Comparison of ENCODE assay signal across 23 mouse cellular contexts in the genomic region with DNA sequence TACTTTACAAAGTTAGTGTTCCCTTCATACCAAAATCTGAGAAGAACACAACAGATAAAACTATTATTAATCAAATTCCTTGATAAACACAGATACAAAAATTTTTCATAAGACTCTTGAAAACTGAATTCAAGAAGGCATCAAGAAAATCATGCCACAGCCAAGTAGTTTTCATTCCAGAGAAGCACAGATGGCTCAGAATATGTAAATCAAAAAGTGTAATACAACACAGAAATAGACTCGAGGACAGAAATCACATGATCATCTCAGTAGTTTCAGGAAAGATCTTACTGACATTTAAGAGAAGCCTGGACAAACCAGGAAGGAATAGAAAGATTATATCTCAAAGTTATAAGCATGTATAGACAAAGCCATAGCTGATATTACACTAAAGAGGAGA. TPM values are rescaled to one million over a fixed set of nuclear protein-coding genes. Genes with fewer than 3 reads are reported as not detected.
DNase-seq lines count a peak whose midpoint lies in the region; ATAC-seq and TF ChIP-seq lines count a peak whose summit lies in the region.
"Had no signal": no experiment of that assay in that cellular context is flagged by ENCODE, and none has a peak within 500 bp of the region (broad histone marks: within the 10 kb centered on the region; RNA-seq: fewer than 3 reads in every experiment).

No protein-coding gene starts in this region.

- intact Hi-C loops in left cerebral cortex, adult 2 months (cut with DNase I): no loop called here

- no peak overlapping the region for H3K9ac ChIP-seq in forebrain, embryonic 14.5 days (ENCODE audit: low read length)
- H3K9ac ChIP-seq in forebrain, embryonic 11.5 days (ENCODE audit: low read length): no peak overlapping the region
- H3K9ac ChIP-seq: embryonic facial prominence, embryonic 12.5 days; forebrain, embryonic 12.5 days; forebrain, embryonic 15.5 days; forebrain, postnatal 0 days had no signal

- H3K4me3 ChIP-seq in forebrain, embryonic 14.5 days (ENCODE audit: low read depth, low read length): no peak overlapping the region
- no peak overlapping the region for H3K4me3 ChIP-seq in forebrain, embryonic 11.5 days (ENCODE audit: low read depth, low read length)
- H3K4me3 ChIP-seq in left cerebral cortex, adult 2 months: no peak overlapping the region
- H3K4me3 ChIP-seq: embryonic facial prominence, embryonic 10.5 days; embryonic facial prominence, embryonic 12.5 days; forebrain, embryonic 12.5 days; forebrain, embryonic 15.5 days had no signal

- no peak for ATAC-seq in forebrain, embryonic 14.5 days
- ATAC-seq in forebrain, embryonic 11.5 days (replicated peaks; ENCODE audit: low FRiP score): no peak
- ATAC-seq: activated CD4-positive, CD25-positive, alpha-beta regulatory T cell, adult 4 months; forebrain, embryonic 15.5 days; forebrain, postnatal 0 days; Patski had no signal

- no peaks in the 10 kb centered on the region for H3K36me3 ChIP-seq in forebrain, embryonic 14.5 days (ENCODE audit: control insufficient read depth, insufficient read depth, low read length)
- H3K36me3 ChIP-seq in forebrain, embryonic 11.5 days (ENCODE audit: control insufficient read depth, insufficient read depth, low read length): no peaks in the 10 kb centered on the region
- H3K36me3 ChIP-seq: embryonic facial prominence, embryonic 10.5 days; embryonic facial prominence, embryonic 12.5 days; forebrain, embryonic 12.5 days; forebrain, embryonic 15.5 days had no signal

- no peak overlapping the region for H3K27ac ChIP-seq in forebrain, embryonic 14.5 days (ENCODE audit: low read depth, low read length)
- no peak overlapping the region for H3K27ac ChIP-seq in forebrain, embryonic 11.5 days (ENCODE audit: low read depth, low read length)
- peak overlapping the region; percentile 42; the same call in 1 of the 2 replicates for H3K27ac ChIP-seq in left cerebral cortex, adult 2 months
- H3K27ac ChIP-seq: embryonic facial prominence, embryonic 10.5 days; embryonic facial prominence, embryonic 12.5 days; forebrain, embryonic 12.5 days; forebrain, embryonic 15.5 days had no signal

- no peaks in the 10 kb centered on the region for H3K27me3 ChIP-seq in forebrain, embryonic 14.5 days (replicated peaks; ENCODE audit: control insufficient read depth, insufficient read depth, low read length)
- H3K27me3 ChIP-seq in forebrain, embryonic 11.5 days (ENCODE audit: control insufficient read depth, insufficient read depth, low read length): no peaks in the 10 kb centered on the region
- H3K27me3 ChIP-seq: embryonic facial prominence, embryonic 12.5 days; forebrain, embryonic 12.5 days; forebrain, embryonic 15.5 days; Patski had no signal

- H3K4me2 ChIP-seq in forebrain, embryonic 14.5 days (ENCODE audit: low read length): no peak overlapping the region
- no peak overlapping the region for H3K4me2 ChIP-seq in forebrain, embryonic 11.5 days (ENCODE audit: low read depth, low read length, severe bottlenecking)
- H3K4me2 ChIP-seq: embryonic facial prominence, embryonic 12.5 days; forebrain, embryonic 12.5 days; forebrain, embryonic 15.5 days had no signal

- WGBS in forebrain, embryonic 14.5 days: 64% methylated on average over 1 of the region's 1 CpGs
- WGBS in forebrain, embryonic 11.5 days: 71% methylated on average over 1 of the region's 1 CpGs

- H3K4me1 ChIP-seq in forebrain, embryonic 14.5 days (ENCODE audit: control insufficient read depth, insufficient read depth, low read length): no peaks in the 10 kb centered on the region
- no peaks in the 10 kb centered on the region for H3K4me1 ChIP-seq in forebrain, embryonic 11.5 days (replicated peaks; ENCODE audit: control insufficient read depth, insufficient read depth, low read length)
- H3K4me1 ChIP-seq: embryonic facial prominence, embryonic 10.5 days; embryonic facial prominence, embryonic 12.5 days; forebrain, embryonic 12.5 days had no signal

- no peaks in the 10 kb centered on the region for H3K9me3 ChIP-seq in forebrain, embryonic 14.5 days (replicated peaks; ENCODE audit: control insufficient read depth, low read length)
- no peaks in the 10 kb centered on the region for H3K9me3 ChIP-seq in forebrain, embryonic 11.5 days (ENCODE audit: control insufficient read depth, low read length)
- H3K9me3 ChIP-seq: embryonic facial prominence, embryonic 12.5 days; forebrain, embryonic 12.5 days; forebrain, embryonic 15.5 days had no signal

- peak; percentile 61 for DNase-seq in forebrain, embryonic 14.5 days (ENCODE audit: low spot score)
- DNase-seq in forebrain, embryonic 11.5 days (ENCODE audit: low spot score): no peak
- no peak for DNase-seq in left cerebral cortex, adult 2 months (ENCODE audit: extremely low spot score in 1 of 2, low spot score in 2 of 2)
- no peak for DNase-seq in left cerebral cortex, adult 8-10 months (ENCODE audit: low spot score in 2 of 2)
- DNase-seq in brain, adult 2 months (ENCODE audit: low read depth, low spot score): peak; percentile 75
- peak; percentile 79 for DNase-seq in telencephalon, adult 2 months (ENCODE audit: low read depth, low spot score)
- no peak for DNase-seq in right cerebral cortex, postnatal 10 days (ENCODE audit: low spot score in 2 of 2)
- DNase-seq in adrenal gland, adult 2 months: no peak
- DNase-seq: adrenal gland, postnatal 10 days; adrenal gland, postnatal 25 days; cerebellum, adult 11 months; cerebellum, adult 18-20 months; cerebellum, adult 8-10 months; cerebellum, adult 9-11 months; cerebellum, postnatal 14 days; cerebellum, postnatal 36 days; forebrain, postnatal 0 days had no signal

- no peak for TF ChIP-seq CTCF in left cerebral cortex, adult 2 months (IDR thresholded peaks at IDR 0.05)

RNA-seq across cellular contexts. Expression of gene Sypl, which starts 32.6 kb away (rescaled TPM):
- polyA plus RNA-seq in forebrain, embryonic 14.5 days (2014; fragmentation: Nextera tagmentation; extraction: Ambion mirVana): 41.7 and 47.2 TPM in 2 replicates
- polyA plus RNA-seq in forebrain, embryonic 11.5 days (2014; fragmentation: Nextera tagmentation; extraction: Ambion mirVana): 49.4 and 53.3 TPM in 2 replicates
- 10 to 100 TPM; 33.6 to 41.8 TPM for total RNA-seq in left cerebral cortex, adult 2 months (2021)
- total RNA-seq in left cerebral cortex, adult 8-10 months (2022): 10 to 100 TPM; 44.7 to 47.5 (median 45.3) TPM
- total RNA-seq in adrenal gland, adult 2 months (2021): 100 to 1,000 TPM; 109 to 117 TPM
- polyA plus RNA-seq in adrenal gland, adult 2 months (2012; rRNA removed): 27.4 and 41.4 TPM in 2 replicates

Comparison
In these comparisons a context has a peak if more than half of its experiments do, and no peak if none do; other contexts are left out.
1. DNase-seq: peak in forebrain, embryonic 14.5 days (single experiment), brain, adult 2 months (single experiment) and telencephalon, adult 2 months (single experiment); none in forebrain, embryonic 11.5 days (single experiment), left cerebral cortex, adult 2 months (0 of 2), left cerebral cortex, adult 8-10 months (0 of 2), right cerebral cortex, postnatal 10 days (0 of 2) and adrenal gland, adult 2 months (single experiment).